Mouse (Mus musculus): ENCODE results near the gene Fbxl12. TPM values are rescaled to one million over a fixed set of nuclear protein-coding genes. Genes with fewer than 3 reads are reported as not detected.
"Not testable (repeated sequence)": the region's sequence is repeated elsewhere in the genome, so short reads cannot be mapped to it uniquely, and the experiment has no call there.

Fbxl12 gene
- total RNA-seq, 4 experiments from 2014 or later, result 20.1 to 29.5 (median 26.9) TPM

GRCm38 (mm10) chr9:20652260-20652658 is 7.7 kb upstream of the Fbxl12 start:
- no peak for DNase-seq (ENCODE audit: low spot score in 2 of 2)

- peak; percentile 97 to 100 for DNase-seq (ENCODE audit: low spot score in 2 of 2)
Measured at GRCm38 (mm10) chr9:20651602-20652259, 7.2 kb upstream of the Fbxl12 start, which contains the start of gene Pin1. Pin1 (plus strand) TSS chr9:20652095.

- DNase-seq (ENCODE audit: low spot score in 2 of 2), result no peak
Measured at GRCm38 (mm10) chr9:20645121-20645520, 554 bp upstream of the Fbxl12 start.

- DNase-seq (ENCODE audit: low spot score in 2 of 2), result no peak
Measured at GRCm38 (mm10) chr9:20643781-20644180, 786 bp downstream of the Fbxl12 start.

- DNase-seq (ENCODE audit: low spot score in 2 of 2), result peak; percentile 46 to 62
Measured at GRCm38 (mm10) chr9:20642896-20643466, 1.6 kb downstream of the Fbxl12 start.

DNA sequence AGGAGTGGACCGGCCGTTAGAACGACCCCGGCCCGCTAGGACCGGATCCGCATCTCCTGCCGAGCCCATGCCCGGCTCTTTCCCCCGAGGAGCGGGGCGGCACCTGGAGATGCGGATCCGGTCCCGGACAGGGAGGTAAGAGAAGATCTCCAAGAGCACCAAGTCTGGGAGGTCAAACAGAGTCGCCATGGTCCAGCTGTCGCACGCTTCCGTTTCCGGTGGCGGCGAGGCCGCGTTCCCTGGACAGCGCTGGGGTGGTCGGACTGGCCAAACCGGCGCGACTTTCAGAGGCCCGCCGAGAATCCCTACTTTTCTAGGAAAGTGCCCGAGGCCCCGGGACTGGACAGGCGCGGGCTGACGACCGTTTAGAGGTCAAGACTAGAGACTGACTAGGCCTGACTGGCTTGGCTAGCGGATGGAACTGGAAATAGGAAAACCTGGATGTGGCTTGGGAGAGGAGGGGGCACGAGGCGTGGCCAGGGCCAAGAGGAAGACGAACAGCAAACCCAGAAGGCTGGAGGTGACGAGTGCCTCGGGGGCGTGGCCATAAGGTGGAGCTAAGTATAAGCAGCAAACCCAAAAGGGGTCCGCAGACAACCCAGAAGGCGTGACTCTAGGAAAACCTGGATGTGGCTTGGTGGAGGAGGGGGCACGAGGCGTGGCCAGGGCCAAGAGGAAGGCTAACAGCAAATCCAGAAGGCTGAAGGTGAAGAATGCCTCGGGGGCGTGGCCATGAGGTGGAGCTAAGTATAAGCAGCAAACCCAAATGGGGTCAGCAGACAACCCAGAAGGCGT is 2.3 kb downstream of the Fbxl12 start, which contains the start of gene Ubl5:
Gene Ubl5 (plus strand): TSS at position 778 of the 795 bp plus-strand sequence.
- no peak for DNase-seq (ENCODE audit: low spot score in 2 of 2)

- DNase-seq (ENCODE audit: low spot score in 2 of 2), result no peak
Measured at GRCm38 (mm10) chr9:20641501-20641900, 3.1 kb downstream of the Fbxl12 start.

DNA sequence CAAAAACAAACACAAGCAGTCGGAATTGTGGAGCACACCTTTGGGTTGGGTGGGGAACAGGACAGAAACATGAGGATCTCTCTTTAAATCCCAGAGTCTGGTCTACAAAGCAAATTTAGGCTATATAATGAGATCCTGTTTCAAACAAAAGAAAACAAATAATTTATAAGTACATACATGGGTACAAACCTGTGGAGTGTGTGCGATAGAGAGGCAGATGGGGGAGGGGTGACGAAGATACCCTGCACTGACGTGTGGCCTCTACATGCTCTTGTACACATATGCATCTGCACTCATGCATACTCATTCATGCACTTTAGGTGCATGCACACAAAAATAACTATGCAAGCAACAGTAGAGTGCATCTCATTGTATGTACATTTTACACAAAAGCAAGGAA is 5.1 kb downstream of the Fbxl12 start:
- DNase-seq (ENCODE audit: low spot score in 2 of 2), result no peak

- DNase-seq (ENCODE audit: low spot score in 2 of 2), result no peak
Measured at GRCm38 (mm10) chr9:20638552-20638951, 6.0 kb downstream of the Fbxl12 start.

GRCm38 (mm10) chr9:20636790-20637189 is 7.8 kb downstream of the Fbxl12 start:
- no peak for DNase-seq (ENCODE audit: low spot score in 2 of 2)

DNA sequence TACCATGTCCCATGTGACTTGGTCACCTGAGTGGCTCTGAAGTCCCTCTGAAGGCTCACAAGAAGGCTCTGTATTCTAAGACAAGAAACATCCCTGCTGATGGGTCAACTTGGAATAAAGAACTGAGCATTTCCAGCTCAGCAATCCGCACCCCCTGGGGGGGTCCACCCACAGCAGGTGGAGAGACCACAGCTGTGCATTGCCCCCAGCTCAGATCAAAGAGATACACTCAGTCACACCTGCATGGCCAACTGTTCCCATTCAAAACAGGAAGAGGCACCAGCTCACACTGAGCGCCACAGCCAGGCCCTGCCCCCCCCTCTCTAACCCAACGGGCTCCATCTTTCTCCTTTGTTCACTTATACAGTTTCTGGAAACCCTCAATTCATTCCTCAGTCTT is 8.3 kb downstream of the Fbxl12 start:
- no peak for DNase-seq (ENCODE audit: low spot score in 2 of 2)

- DNase-seq (ENCODE audit: low spot score in 2 of 2), result not testable (repeated sequence)
Measured at GRCm38 (mm10) chr9:20635676-20636075, 8.9 kb downstream of the Fbxl12 start.

DNA sequence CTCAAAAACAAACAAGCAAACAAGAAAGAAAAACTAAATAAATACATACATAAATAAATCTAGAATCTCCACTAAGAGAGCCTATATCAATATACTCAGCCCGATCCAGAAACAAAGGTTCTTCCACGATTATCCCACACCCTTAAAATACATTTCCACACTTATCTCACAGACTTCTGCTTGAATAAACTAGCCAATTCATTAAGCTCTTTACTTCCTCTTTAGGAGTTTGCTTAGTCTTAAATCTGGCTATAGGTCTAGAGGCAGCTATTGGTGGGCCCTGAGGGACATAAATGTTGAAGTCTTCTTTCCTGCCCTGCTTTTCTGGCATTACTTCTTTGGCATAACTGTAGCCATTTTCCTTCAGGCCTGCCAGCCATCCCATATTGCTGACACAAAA is 13.2 kb downstream of the Fbxl12 start:
- no peak for DNase-seq (ENCODE audit: low spot score in 2 of 2)

DNA sequence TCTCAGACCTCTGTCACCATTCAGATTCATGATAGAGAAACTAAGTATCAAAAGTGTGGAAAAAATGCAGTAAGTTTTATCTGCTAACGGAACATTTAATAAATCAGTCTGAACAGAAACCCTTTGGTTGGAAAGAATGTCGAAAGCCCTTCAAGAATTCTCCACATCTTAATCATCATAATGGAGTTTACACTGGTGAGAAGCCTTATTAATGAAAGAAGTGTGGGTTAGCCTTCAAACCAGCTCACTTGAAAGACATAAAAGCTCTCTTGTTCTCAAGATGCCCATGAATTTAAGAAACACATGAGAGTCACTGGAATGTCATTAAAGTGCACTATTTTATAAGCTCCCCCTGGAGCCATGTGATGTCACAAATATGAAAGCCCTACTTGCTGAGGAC is 27.9 kb downstream of the Fbxl12 start:
- DNase-seq (ENCODE audit: low spot score in 2 of 2), result no peak

DNA sequence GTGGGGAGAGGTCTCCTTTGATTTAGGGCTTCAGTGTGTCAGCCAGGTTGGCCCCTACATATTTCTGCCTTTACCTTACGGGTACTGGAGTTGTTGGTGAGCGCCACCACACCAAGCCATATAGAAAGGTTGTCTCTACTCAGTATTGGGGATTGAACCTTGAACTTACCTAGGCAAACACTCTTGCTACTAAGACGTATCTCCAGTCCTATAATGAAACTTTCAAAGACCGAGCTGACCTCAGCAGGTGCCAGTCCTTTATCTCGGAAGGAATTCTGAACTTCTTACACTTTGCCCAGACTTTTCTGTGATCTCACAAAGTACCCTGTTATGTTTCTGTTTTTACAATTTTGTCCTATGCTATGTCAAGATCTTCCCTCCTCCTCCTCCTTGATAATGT is 32.6 kb downstream of the Fbxl12 start:
- no peak for DNase-seq (ENCODE audit: low spot score in 2 of 2)

- no peak for DNase-seq (ENCODE audit: low spot score in 2 of 2)
Measured at GRCm38 (mm10) chr9:20609831-20610464, 34.6 kb downstream of the Fbxl12 start.

DNA sequence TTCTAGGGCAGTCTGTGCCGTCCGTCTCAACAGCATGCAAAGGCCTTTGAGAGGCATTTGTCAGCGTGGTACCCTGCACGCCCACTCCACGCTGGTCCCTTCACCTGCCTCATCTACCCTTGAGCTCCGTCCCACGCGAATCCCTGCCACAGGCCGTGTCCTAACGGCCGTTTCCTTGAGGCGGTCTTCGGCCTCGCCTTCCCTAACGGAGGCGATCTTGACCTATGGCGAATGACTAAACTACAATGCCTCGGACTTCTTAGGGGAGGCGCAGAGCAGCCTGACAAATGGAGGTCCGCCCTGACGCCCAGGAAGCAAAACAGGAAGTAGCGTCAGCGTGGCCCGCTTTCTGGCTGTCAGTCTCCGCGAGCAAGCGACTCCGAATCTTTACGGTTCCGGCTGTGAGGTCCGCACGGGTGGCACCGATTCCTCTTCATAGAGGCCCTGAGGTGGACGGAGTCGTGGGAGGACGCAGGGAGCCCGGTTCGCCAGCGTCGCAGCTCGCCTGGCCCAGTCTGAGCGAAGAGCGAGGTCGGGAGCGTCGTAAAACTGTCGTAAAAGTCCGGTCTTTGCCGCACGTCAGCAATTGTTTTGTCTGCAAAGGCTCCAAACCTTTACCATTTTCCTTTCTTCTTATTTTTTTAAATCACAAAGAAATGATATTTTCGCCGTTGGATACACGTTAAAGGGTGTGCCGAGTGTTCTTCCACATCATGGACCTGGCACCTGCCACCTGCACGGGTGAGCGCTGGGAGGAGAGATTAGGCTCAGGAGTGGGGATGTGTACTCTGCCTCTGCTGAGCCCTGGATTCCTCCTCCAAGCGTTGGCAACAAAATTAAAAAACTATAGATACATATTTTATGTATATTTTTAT is 37.2 kb downstream of the Fbxl12 start:
- DNase-seq (ENCODE audit: low spot score in 2 of 2), result peak; percentile 81 to 83

DNA sequence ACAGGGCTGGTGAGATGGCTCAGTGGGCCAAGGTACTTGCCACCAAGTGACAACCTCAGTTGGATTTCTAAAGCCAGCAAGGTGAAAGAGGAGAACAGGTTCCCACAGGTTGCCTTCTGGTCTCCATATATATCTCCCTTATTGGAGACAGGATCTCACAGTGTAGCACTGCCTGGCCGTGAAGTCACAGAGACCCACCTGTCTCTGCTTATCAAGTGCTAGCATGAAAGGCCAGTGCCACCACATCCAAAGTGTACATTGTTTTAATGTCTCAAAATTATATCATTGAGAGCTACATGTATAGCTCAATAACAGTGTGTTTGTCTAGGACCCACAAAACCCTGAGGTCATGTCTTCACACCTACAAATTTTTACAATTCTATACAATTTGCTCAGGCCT is 38.3 kb downstream of the Fbxl12 start:
- DNase-seq (ENCODE audit: low spot score in 2 of 2), result no peak

DNA sequence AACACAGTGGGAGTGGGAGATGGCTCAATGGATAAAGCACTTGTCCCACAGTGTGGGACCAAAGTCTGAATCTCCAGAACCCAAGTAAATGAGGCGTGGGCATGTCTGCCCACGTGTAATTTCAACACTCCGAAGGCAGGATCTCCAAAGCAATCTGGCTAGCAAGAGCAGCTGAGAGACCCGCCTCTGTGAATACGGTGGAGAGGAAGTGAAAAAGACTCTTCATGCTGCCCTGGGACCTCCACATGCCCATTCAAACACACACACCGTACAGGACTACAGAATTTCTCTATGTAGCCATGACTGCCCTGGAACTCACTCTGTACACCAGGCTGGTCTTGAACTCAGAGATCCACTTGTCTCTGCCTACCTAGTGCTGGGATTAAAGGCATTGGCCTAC is 43.3 kb downstream of the Fbxl12 start:
- DNase-seq (ENCODE audit: low spot score in 2 of 2), result no peak

- peak; percentile 99 to 100 for DNase-seq (ENCODE audit: low spot score in 2 of 2)
Measured at GRCm38 (mm10) chr9:20581175-20581634, 63.4 kb downstream of the Fbxl12 start, which contains the start of gene Zfp846. Zfp846 (plus strand) TSS chr9:20581291.

- no peak for DNase-seq (ENCODE audit: low spot score in 2 of 2)
Measured at GRCm38 (mm10) chr9:20576591-20576990, 68.0 kb downstream of the Fbxl12 start.

Measured in left cerebral cortex, adult 8-10 months (tissue).